Mouse (Mus musculus): ENCODE results near the gene Armc7. TPM values are rescaled to one million over a fixed set of nuclear protein-coding genes. Genes with fewer than 3 reads are reported as not detected.

The Armc7 gene
- polyA plus RNA-seq, 1 experiment from 2014 or later = 7.7 TPM

DNA sequence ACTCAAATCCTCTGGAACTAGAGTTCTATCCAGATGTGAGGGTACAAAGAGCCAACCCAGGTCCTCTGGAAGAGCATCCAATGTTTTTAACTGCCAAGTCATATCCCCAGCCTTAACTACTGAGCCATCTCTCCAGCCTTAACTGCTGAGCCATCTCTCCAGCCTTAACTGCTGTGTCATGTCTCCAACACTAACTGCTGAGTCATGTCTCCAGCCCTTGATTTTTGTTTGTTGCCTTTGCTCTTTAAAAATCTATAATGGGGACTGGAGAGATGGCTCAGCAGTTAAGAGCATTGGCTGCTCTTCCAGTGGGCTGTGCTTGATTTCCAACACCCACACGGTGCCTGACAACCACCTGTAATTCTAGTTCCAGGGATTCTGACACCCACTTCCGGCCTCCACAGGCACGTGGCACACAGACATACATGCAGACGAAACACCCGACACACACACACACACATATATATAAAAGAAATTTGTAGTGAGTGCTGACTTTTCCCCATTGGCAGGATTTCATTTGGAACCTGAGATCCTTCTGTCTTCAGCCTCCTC lies 37.8 kb upstream of the Armc7 start:
- ATAC-seq (ENCODE audit: insufficient number of reproducible peaks, low FRiP score, low TSS enrichment, low read depth) = no peak
- no peak for DNase-seq (ENCODE audit: low spot score)
- WGBS = 79% methylated on average over 5 of the region's 5 CpGs
- no peak overlapping the region for H3K9ac ChIP-seq (ENCODE audit: low read length)
- H3K27ac ChIP-seq (replicated peaks; ENCODE audit: low read depth, low read length) = no peak overlapping the region
- H3K27me3 ChIP-seq (ENCODE audit: control insufficient read depth, insufficient read depth, low read length) = no peaks in the 10 kb centered on the region
- H3K36me3 ChIP-seq (ENCODE audit: control insufficient read depth, insufficient read depth, low read length) = no peaks in the 10 kb centered on the region; the same call in 1 of the 2 replicates
- H3K4me3 ChIP-seq (ENCODE audit: low read depth, low read length) = no peak overlapping the region
- peaks cover 8% of the 10 kb centered on the region for H3K4me1 ChIP-seq (ENCODE audit: control insufficient read depth, insufficient read depth, low read length)
- H3K4me2 ChIP-seq (ENCODE audit: low read depth, severe bottlenecking) = no peak overlapping the region
- no peaks in the 10 kb centered on the region for H3K9me3 ChIP-seq (ENCODE audit: control insufficient read depth, low read length)

DNA sequence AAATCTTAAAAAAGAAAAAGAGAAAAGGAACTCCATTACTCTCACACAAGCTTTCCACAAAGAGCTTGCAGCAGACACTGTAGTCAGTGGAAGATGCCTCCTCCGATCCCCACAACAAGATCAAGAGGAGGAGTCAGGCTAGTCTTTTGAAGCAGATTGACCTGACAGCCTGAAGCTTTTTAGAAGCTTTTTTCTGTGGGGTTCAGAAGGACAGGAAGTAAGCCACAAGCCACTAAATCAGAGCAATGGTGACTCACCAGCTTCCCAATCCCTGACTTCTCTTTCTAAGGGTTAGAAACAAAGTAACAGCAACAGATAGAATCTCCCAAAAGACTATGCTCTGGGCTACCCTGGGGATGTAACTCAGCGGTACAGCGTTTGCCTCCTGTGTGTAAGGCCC lies 36.1 kb upstream of the Armc7 start:
- no peaks in the 10 kb centered on the region for H3K27me3 ChIP-seq (ENCODE audit: control insufficient read depth, insufficient read depth, low read length)
- no peak overlapping the region for H3K4me2 ChIP-seq (ENCODE audit: low read depth, severe bottlenecking)
- DNase-seq (ENCODE audit: low spot score) = no peak

DNA sequence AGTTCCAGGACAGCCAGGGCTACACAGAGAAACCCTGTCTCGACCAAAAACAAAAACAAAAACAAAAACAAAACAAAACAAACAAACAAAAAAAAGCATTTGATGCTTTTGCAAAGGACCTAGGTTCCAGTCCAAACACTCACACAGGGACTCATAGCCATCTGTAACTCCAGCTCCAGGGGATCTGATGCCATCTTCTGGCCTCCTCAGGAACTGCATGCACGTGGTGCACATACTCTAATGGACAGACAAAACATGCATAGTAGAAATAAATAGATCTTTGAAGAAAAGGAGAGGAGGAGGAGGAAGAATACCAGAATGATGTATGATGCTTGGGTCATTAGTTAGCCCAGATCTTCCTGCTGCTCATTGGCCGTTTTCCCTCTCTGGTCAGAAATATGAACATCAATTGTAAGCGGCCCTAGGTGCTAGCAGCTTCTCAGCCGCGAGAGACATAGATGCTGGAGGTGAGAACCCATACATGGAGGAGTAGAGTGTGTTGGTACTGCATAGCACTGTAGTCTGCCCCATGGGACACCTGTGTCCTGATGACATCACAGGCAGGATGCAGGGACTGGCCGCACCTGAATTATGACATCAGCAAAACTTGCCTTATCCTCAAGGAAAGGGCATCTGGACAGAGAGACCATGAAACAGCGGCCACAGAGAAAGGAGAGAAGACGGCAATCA lies 35.4 kb upstream of the Armc7 start, which contains the start of gene Trim80:
Gene Trim80 (plus strand): TSS at position 640 of the 690 bp plus-strand sequence.
- no peak for DNase-seq (ENCODE audit: low spot score)
- Histone ChIP-seq H3K9ac (ENCODE audit: low read length) (no peak within 1 kb of the TSS), H3K4me2 (ENCODE audit: low read depth, severe bottlenecking) (0 out of 2 replicates have a peak within 1 kb of the TSS, but pooled peaks have one; percentile 10), H3K27ac (replicated peaks; ENCODE audit: low read depth, low read length) (no peak within 1 kb of the TSS), H3K36me3 (ENCODE audit: control insufficient read depth, insufficient read depth, low read length) (no peaks in the 10 kb centered on the region), H3K27me3 (ENCODE audit: control insufficient read depth, insufficient read depth, low read length) (no peaks in the 10 kb centered on the region), H3K4me3 (ENCODE audit: low read depth, low read length) (no peak within 1 kb of the TSS), H3K4me1 (ENCODE audit: control insufficient read depth, insufficient read depth, low read length) (peaks cover 8% of the 10 kb centered on the region), H3K9me3 (ENCODE audit: control insufficient read depth, low read length) (no peaks in the 10 kb centered on the region)
- ATAC-seq (ENCODE audit: insufficient number of reproducible peaks, low FRiP score, low TSS enrichment, low read depth) = no peak
- WGBS = 96% methylated on average over 9 of the region's 9 CpGs

More for the DNA sequence above, 36.1 kb upstream of the Armc7 start:
- H3K9ac ChIP-seq (ENCODE audit: low read length) = no peak overlapping the region
- no peak overlapping the region for H3K4me3 ChIP-seq (ENCODE audit: low read depth, low read length)
- WGBS = 85% methylated on average over 3 of the region's 3 CpGs
- no peak for ATAC-seq (ENCODE audit: insufficient number of reproducible peaks, low FRiP score, low TSS enrichment, low read depth)
- no peaks in the 10 kb centered on the region for H3K36me3 ChIP-seq (ENCODE audit: control insufficient read depth, insufficient read depth, low read length)
- peaks cover 8% of the 10 kb centered on the region for H3K4me1 ChIP-seq (ENCODE audit: control insufficient read depth, insufficient read depth, low read length)
- no peaks in the 10 kb centered on the region for H3K9me3 ChIP-seq (ENCODE audit: control insufficient read depth, low read length)
- no peak overlapping the region for H3K27ac ChIP-seq (replicated peaks; ENCODE audit: low read depth, low read length)

DNA sequence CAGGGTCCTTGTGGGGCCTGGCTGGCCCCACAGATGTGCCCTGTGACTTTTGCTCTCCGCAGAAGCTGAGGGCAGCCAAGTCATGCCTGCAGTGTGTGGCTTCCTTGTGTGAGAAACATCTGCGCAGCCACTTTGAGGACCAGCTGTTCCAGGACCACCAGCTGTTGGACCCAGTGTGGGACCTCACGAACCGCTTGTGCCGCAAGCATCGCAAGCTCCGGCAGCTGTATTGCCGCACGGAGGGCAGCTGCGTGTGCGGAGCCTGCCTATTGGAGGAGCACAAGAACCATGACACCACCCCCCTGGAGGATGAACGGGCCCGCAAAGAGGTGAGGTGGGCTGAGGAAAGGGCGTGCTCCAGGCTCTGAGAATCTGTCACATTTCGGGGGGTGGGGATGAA lies 34.0 kb upstream of the Armc7 start:
- WGBS = 39% methylated on average over 15 of the region's 15 CpGs
- ATAC-seq (ENCODE audit: insufficient number of reproducible peaks, low FRiP score, low TSS enrichment, low read depth) = no peak
- Histone ChIP-seq H3K27ac (replicated peaks; ENCODE audit: low read depth, low read length) (no peak overlapping the region), H3K4me2 (ENCODE audit: low read depth, severe bottlenecking) (0 out of 2 replicates have a peak overlapping the region, but pooled peaks have one; percentile 10), H3K4me3 (ENCODE audit: low read depth, low read length) (no peak overlapping the region), H3K36me3 (ENCODE audit: control insufficient read depth, insufficient read depth, low read length) (no peaks in the 10 kb centered on the region), H3K27me3 (ENCODE audit: control insufficient read depth, insufficient read depth, low read length) (no peaks in the 10 kb centered on the region), H3K4me1 (ENCODE audit: control insufficient read depth, insufficient read depth, low read length) (peaks cover under 1% of the 10 kb centered on the region), H3K9ac (ENCODE audit: low read length) (no peak overlapping the region), H3K9me3 (ENCODE audit: control insufficient read depth, low read length) (no peaks in the 10 kb centered on the region)
- peak; percentile 37 for DNase-seq (ENCODE audit: low spot score)

DNA sequence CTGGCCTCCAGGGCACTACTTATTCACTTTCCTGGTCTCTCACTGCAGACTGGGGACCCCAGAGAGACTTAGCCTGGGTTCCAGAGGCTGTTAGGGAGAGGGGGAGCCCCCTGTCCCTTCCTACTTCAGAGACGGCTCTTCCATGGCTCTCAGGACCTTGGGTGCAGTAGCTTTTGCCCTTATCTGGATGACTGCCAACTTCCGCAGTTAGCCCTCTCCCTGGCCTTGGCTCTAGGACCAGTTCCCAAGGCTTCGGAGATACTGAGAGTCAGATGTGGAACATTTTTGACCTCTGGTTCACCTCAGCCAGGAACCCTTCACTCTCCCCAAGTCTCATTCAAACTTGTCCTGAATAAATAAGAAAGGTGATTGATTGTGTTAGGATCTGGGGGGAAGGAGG lies 28.6 kb upstream of the Armc7 start:
- Histone ChIP-seq H3K4me1 (ENCODE audit: control insufficient read depth, insufficient read depth, low read length) (0 out of 2 replicates have a peak, but pooled peaks cover 2% of the 10 kb centered on the region), H3K9me3 (ENCODE audit: control insufficient read depth, low read length) (no peaks in the 10 kb centered on the region), H3K27me3 (ENCODE audit: control insufficient read depth, insufficient read depth, low read length) (no peaks in the 10 kb centered on the region), H3K36me3 (ENCODE audit: control insufficient read depth, insufficient read depth, low read length) (no peaks in the 10 kb centered on the region), H3K4me3 (ENCODE audit: low read depth, low read length) (no peak overlapping the region), H3K27ac (replicated peaks; ENCODE audit: low read depth, low read length) (no peak overlapping the region), H3K4me2 (ENCODE audit: low read depth, severe bottlenecking) (no peak overlapping the region), H3K9ac (ENCODE audit: low read length) (no peak overlapping the region)
- WGBS = 75% methylated on average over 3 of the region's 3 CpGs
- ATAC-seq (ENCODE audit: insufficient number of reproducible peaks, low FRiP score, low TSS enrichment, low read depth) (no peak), DNase-seq (ENCODE audit: low spot score) (no peak)

DNA sequence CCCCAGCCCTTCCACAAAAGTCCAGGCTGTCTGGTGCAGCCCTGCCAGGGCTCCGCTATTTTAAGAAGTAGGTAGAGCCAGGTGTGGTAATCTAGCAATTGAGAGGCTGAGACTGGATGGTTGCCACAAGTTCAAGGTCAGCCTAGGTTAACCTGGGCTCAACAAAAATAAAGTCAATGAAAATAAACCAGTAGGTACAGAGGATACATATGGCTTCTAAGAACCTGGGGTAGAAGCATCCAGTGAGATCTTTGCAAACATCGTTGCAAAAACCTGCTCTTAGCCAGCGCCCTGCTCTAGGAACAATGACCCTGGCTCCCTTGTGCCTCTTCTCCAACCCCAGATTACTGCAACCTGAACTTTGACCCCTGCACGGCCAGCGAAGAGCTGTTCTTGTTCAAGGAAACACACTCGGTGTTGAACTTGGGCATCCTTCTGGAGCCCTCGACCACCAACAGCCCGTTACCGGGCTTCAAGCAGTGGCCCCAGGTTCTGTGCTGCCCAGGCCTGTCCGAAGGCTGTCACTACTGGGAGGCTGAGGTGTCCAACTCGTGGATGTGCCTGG lies 28.1 kb upstream of the Armc7 start:
- WGBS = 88% methylated on average over 11 of the region's 11 CpGs
- Histone ChIP-seq H3K4me1 (ENCODE audit: control insufficient read depth, insufficient read depth, low read length) (0 out of 2 replicates have a peak, but pooled peaks cover 2% of the 10 kb centered on the region), H3K36me3 (ENCODE audit: control insufficient read depth, insufficient read depth, low read length) (no peaks in the 10 kb centered on the region), H3K9me3 (ENCODE audit: control insufficient read depth, low read length) (no peaks in the 10 kb centered on the region), H3K9ac (ENCODE audit: low read length) (no peak overlapping the region), H3K4me2 (ENCODE audit: low read depth, severe bottlenecking) (no peak overlapping the region), H3K4me3 (ENCODE audit: low read depth, low read length) (no peak overlapping the region), H3K27ac (replicated peaks; ENCODE audit: low read depth, low read length) (no peak overlapping the region), H3K27me3 (ENCODE audit: control insufficient read depth, insufficient read depth, low read length) (no peaks in the 10 kb centered on the region)
- DNase-seq (ENCODE audit: low spot score) (no peak), ATAC-seq (ENCODE audit: insufficient number of reproducible peaks, low FRiP score, low TSS enrichment, low read depth) (no peak)

DNA sequence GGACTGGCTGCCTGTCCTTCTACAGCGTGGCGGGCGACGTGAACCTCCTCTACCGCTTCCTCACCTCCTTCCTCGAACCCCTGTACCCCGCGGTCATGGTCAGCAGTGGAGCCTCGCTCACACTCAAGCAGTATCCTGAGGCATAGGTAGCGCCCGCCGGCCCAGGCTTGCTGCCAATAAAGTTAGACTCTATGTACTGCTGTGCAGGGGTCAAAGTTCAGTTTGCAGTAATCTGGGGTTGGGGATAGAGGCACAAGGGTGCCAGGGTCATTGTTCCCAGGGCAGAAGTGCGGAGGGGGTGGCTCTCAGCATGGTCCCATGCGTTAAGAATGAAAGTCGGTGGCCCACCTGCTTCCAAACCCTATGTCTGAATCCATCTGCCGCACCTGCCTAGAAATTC lies 27.4 kb upstream of the Armc7 start:
- Histone ChIP-seq H3K9ac (ENCODE audit: low read length) (no peak overlapping the region), H3K4me1 (ENCODE audit: control insufficient read depth, insufficient read depth, low read length) (0 out of 2 replicates have a peak, but pooled peaks cover 2% of the 10 kb centered on the region), H3K27ac (replicated peaks; ENCODE audit: low read depth, low read length) (no peak overlapping the region), H3K36me3 (ENCODE audit: control insufficient read depth, insufficient read depth, low read length) (no peaks in the 10 kb centered on the region), H3K27me3 (ENCODE audit: control insufficient read depth, insufficient read depth, low read length) (no peaks in the 10 kb centered on the region), H3K9me3 (ENCODE audit: control insufficient read depth, low read length) (no peaks in the 10 kb centered on the region), H3K4me3 (ENCODE audit: low read depth, low read length) (no peak overlapping the region), H3K4me2 (ENCODE audit: low read depth, severe bottlenecking) (no peak overlapping the region)
- WGBS = 85% methylated on average over 16 of the region's 16 CpGs
- DNase-seq (ENCODE audit: low spot score) (no peak), ATAC-seq (ENCODE audit: insufficient number of reproducible peaks, low FRiP score, low TSS enrichment, low read depth) (no peak)

DNA sequence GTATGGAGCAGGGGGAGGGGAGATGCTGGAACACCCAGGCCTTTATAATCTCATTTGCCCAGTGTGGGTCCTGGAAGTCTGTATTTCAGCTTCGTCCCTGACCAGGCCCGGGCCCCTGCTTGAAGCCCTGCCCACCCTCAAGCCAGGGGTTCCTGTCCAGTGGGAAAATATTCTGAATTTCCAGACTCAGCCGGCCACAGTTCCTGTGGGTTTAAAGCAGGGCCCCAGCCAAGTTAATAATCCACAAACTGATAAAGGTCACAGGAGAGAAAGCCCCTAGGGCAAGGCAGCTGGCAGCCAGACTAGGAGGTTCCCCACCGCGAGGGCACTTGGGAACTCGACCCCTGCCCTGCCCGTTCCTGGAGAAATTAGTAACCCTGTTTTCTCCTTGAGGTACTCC lies 26.5 kb upstream of the Armc7 start:
- ATAC-seq (ENCODE audit: insufficient number of reproducible peaks, low FRiP score, low TSS enrichment, low read depth) (no peak), DNase-seq (ENCODE audit: low spot score) (no peak)
- Histone ChIP-seq H3K4me2 (ENCODE audit: low read depth, severe bottlenecking) (no peak overlapping the region), H3K4me1 (ENCODE audit: control insufficient read depth, insufficient read depth, low read length) (0 out of 2 replicates have a peak, but pooled peaks cover 2% of the 10 kb centered on the region), H3K4me3 (ENCODE audit: low read depth, low read length) (no peak overlapping the region), H3K36me3 (ENCODE audit: control insufficient read depth, insufficient read depth, low read length) (no peaks in the 10 kb centered on the region), H3K9ac (ENCODE audit: low read length) (no peak overlapping the region), H3K9me3 (ENCODE audit: control insufficient read depth, low read length) (no peaks in the 10 kb centered on the region), H3K27me3 (ENCODE audit: control insufficient read depth, insufficient read depth, low read length) (no peaks in the 10 kb centered on the region), H3K27ac (replicated peaks; ENCODE audit: low read depth, low read length) (no peak overlapping the region)
- 35% methylated on average over 7 of the region's 7 CpGs for WGBS
